Mouse (Mus musculus) ES-Bruce4 (cell line): ENCODE results near the gene Lrmda. TPM values are rescaled to one million over a fixed set of nuclear protein-coding genes. Genes with fewer than 3 reads are reported as not detected.

ENCODE experiments used
- H3K27ac ChIP-seq: 2 replicates; pipeline ENCODE4 v1.5.1; 2012; ENCODE audit warnings: low read length, inconsistent platforms; ENCODE audit not compliant: insufficient read depth
- H3K27me3 ChIP-seq: 2 replicates; pipeline ENCODE4 v1.6.1; 2012; ENCODE audit warnings: mild to moderate bottlenecking, low read length, inconsistent platforms; ENCODE audit not compliant: control insufficient read depth, poor library complexity, insufficient read depth, severe bottlenecking
- H3K36me3 ChIP-seq: 2 replicates; pipeline ENCODE4 v1.6.1; 2012; ENCODE audit warnings: inconsistent platforms, mild to moderate bottlenecking, low read length, moderate library complexity; ENCODE audit not compliant: control insufficient read depth, poor library complexity, insufficient read depth, severe bottlenecking
- H3K4me1 ChIP-seq: one replicate; pipeline ENCODE4 v1.8.1; 2011; ENCODE audit warnings: low read length; ENCODE audit not compliant: control insufficient read depth, insufficient read depth
- H3K4me3 ChIP-seq: 2 replicates; pipeline ENCODE4 v1.5.1; 2011; ENCODE audit warnings: low read depth, mild to moderate bottlenecking, low read length
- H3K9ac ChIP-seq: 2 replicates; pipeline ENCODE4 v1.6.1; 2012; ENCODE audit warnings: low read depth, mild to moderate bottlenecking, inconsistent platforms; ENCODE audit not compliant: poor library complexity, severe bottlenecking
- H3K9me3 ChIP-seq: replicated peaks from 2 replicates; pipeline ENCODE4 v1.6.1; 2012; ENCODE audit warnings: mild to moderate bottlenecking, low read length, inconsistent platforms; ENCODE audit not compliant: control insufficient read depth, poor library complexity, insufficient read depth, severe bottlenecking
- CTCF ChIP-seq: IDR thresholded peaks from one replicate; pipeline ENCODE4 v1.8.1; 2011; ENCODE audit warnings: low read depth, low read length
- EP300 ChIP-seq: IDR thresholded peaks from 2 replicates; pipeline ENCODE4 v1.6.1; 2011; ENCODE audit warnings: low read depth, low read length; ENCODE audit not compliant: insufficient read depth
- POLR2A ChIP-seq: IDR thresholded peaks from one replicate; pipeline ENCODE4 v1.8.1; 2011; ENCODE audit warnings: low read length; ENCODE audit not compliant: insufficient read depth
- polyA plus RNA-seq: library from polyadenylated mRNA; stranded (reverse); fragments of >200 nt; gene quantifications from 2 replicates; pipeline ENCODE4 v1.2.4, GENCODE M21; 2011; ENCODE audit warnings: low read depth; ENCODE audit not compliant: missing spikeins, insufficient read depth, insufficient read length

Gene Lrmda
- polyA plus RNA-seq, 1 experiment, result not detected

GRCm38 (mm10) chr14:22126859-22127258, 107.3 kb downstream of the Lrmda start:
- H3K4me1 ChIP-seq, result no peaks in the 10 kb centered on the region
- no peak overlapping the region for H3K27ac ChIP-seq
- H3K27me3 ChIP-seq, result no peaks in the 10 kb centered on the region
- H3K9me3 ChIP-seq, result no peaks in the 10 kb centered on the region
- TF ChIP-seq CTCF, result no peak
- TF ChIP-seq EP300, result no peak
- TF ChIP-seq POLR2A, result no peak
- H3K9ac ChIP-seq, result no peak overlapping the region
- H3K4me3 ChIP-seq, result no peak overlapping the region
- H3K36me3 ChIP-seq, result no peaks in the 10 kb centered on the region

DNA sequence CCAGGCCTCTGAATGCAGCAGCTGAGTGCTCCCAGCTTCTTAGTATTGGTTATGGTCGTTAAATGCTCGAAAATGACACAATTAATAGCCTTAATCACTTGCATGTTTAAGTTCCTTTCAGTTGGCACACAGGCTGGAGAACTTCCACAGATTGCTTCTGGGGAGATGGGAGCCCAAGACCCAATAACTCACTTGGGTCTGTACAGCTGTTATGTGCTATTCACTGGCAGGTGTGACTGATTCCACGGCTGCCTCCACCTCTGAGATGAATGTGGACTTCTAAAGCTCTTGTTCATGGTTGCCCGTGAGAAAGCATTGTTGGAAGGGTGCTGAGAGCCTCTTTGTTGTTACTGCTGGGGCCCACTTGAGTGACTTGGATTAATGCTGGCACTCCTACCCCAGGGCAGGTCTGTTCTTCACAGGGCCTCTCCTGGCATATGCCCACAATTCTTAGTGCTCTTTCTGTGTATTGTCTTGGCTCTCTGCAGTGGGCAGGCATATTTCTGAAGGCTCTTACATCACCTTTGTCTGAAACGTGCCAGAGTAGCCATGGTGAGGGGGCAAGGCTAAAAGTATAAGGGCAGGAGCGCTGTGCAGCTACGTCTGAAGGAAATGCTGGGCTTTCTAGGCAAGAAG, 111.6 kb downstream of the Lrmda start:
- TF ChIP-seq EP300 (no peak), POLR2A (no peak), CTCF (no peak)
- Histone ChIP-seq H3K4me3 (no peak overlapping the region), H3K27ac (no peak overlapping the region), H3K4me1 (no peaks in the 10 kb centered on the region), H3K9ac (no peak overlapping the region), H3K27me3 (no peaks in the 10 kb centered on the region), H3K36me3 (no peaks in the 10 kb centered on the region), H3K9me3 (no peaks in the 10 kb centered on the region; the same call in 1 of the 2 replicates)

DNA sequence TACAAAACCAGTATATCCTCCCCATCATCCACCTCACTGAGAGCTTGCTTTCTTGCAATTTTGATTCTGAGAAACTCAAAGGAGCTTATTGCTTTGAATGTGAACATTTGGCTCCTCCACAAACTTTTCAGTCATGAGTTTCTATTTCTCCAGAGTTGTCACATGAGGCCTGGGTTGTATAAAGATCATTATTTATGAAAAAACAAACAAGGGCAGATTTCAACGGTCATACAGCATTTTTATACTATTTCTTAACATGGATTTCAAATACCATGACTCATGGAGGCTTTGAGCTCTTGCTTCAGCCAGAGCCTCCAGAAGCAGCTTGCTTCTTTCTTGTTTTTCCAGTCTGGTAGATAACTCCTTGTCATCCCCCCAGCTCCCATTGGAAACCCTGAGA, 119.8 kb downstream of the Lrmda start:
- TF ChIP-seq CTCF, result no peak
- no peak for TF ChIP-seq EP300
- no peak for TF ChIP-seq POLR2A
- Histone ChIP-seq H3K27ac (no peak overlapping the region), H3K4me1 (no peaks in the 10 kb centered on the region), H3K27me3 (no peaks in the 10 kb centered on the region), H3K4me3 (no peak overlapping the region), H3K36me3 (no peaks in the 10 kb centered on the region), H3K9ac (no peak overlapping the region), H3K9me3 (no peaks in the 10 kb centered on the region; the same call in 1 of the 2 replicates)

DNA sequence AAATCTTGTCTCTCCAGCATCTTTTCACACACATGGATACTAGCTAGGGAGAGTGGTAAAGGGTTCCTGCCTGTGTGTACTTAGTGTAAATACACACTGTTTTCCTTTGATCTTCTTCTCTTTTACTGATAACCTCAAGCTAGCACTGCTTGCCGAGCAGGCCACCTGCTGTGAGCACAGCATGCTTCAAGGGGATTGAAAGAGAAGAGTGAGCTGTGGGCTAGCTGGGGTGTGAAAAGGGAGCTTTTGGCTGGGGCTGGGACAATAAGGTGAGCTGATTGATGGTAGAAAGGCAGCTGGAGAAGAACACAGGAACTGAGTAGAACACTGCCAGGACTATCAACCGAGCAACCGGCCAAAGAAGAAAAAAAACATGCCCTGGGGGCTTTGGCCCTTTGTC, 124.5 kb downstream of the Lrmda start:
- Histone ChIP-seq H3K27ac (no peak overlapping the region), H3K27me3 (no peaks in the 10 kb centered on the region; the same call in 1 of the 2 replicates), H3K4me1 (no peaks in the 10 kb centered on the region), H3K36me3 (no peaks in the 10 kb centered on the region), H3K4me3 (no peak overlapping the region), H3K9me3 (no peaks in the 10 kb centered on the region), H3K9ac (no peak overlapping the region)
- no peak for TF ChIP-seq CTCF
- TF ChIP-seq EP300, result no peak
- TF ChIP-seq POLR2A, result no peak

DNA sequence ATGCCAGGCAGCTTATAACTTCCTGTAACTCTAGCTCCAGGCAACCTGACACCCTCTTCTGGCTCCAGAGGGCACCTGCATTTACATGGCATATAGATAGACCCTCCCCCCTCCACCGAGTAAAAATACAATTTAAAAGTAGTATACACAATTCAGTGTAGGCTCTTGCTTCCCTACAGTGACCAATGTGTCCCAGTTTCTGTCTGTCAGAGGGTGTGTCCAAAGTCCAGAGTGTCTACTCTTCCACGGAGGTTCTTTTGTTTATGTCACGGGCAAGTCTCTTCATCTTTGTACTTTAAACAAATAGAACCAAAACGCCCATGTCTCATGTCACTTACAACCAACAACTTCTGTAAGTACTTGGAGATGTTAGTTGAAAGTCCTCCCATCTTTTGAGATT, 126.4 kb downstream of the Lrmda start:
- Histone ChIP-seq H3K36me3 (no peaks in the 10 kb centered on the region), H3K27me3 (no peaks in the 10 kb centered on the region; the same call in 1 of the 2 replicates), H3K27ac (no peak overlapping the region), H3K4me1 (no peaks in the 10 kb centered on the region), H3K9ac (no peak overlapping the region), H3K4me3 (no peak overlapping the region), H3K9me3 (no peaks in the 10 kb centered on the region)
- TF ChIP-seq CTCF (no peak), POLR2A (no peak), EP300 (no peak)

GRCm38 (mm10) chr14:22146508-22147044, 127.1 kb downstream of the Lrmda start:
- no peaks in the 10 kb centered on the region for H3K36me3 ChIP-seq

More at GRCm38 (mm10) chr14:22146508-22147044, 127.1 kb downstream of the Lrmda start:
- Histone ChIP-seq H3K9me3 (no peaks in the 10 kb centered on the region), H3K4me1 (no peaks in the 10 kb centered on the region), H3K9ac (no peak overlapping the region), H3K27me3 (no peaks in the 10 kb centered on the region; the same call in 1 of the 2 replicates), H3K4me3 (no peak overlapping the region), H3K27ac (no peak overlapping the region)
- TF ChIP-seq CTCF (no peak), POLR2A (no peak), EP300 (no peak)
